In the genomic region with DNA sequence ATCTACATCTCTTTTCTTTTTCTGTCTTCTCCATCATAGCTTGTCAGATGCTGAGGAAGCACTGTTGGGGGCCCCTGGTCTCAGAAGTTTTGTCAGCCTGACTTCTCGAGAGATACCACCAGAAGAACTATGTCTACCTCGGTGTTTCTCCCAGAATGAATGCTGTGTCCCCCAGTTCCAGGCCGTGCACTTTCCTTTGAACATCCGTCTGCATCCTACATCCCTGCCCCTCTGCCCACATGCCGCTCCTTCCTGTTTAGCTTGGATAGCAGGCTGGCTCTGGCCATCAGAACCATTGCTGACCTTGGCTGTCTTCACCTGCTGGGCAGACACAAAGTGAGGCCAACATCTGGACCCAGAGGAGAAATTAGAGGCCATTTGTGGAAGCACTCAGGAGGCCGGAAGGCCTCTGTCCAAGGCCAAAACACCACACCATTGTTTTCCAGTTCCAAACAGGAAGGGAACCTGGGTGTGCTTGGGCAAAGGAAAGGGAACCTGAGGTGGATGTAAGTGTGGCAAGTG, we compare ENCODE assay signal across 18 mouse cellular contexts. TPM values are rescaled to one million over a fixed set of nuclear protein-coding genes. Genes with fewer than 3 reads are reported as not detected.
DNase-seq lines count a peak whose midpoint lies in the region; ATAC-seq and TF ChIP-seq lines count a peak whose summit lies in the region.
"Had no signal": no experiment of that assay in that cellular context is flagged by ENCODE, and none has a peak within 500 bp of the region (broad histone marks: within the 10 kb centered on the region; RNA-seq: fewer than 3 reads in every experiment).

No protein-coding gene starts in this region.

- no peak for TF ChIP-seq CTCF in gastrocnemius, adult 2 months (IDR thresholded peaks at IDR 0.05)
- no peak for TF ChIP-seq CTCF in lung, postnatal 0 days (IDR thresholded peaks at IDR 0.05)

- peak overlapping the region; percentile 81 for H3K27ac ChIP-seq in gastrocnemius, adult 2 months
- 0 out of 2 replicates have a peak overlapping the region, but pooled peaks have one; percentile 20 for H3K27ac ChIP-seq in lung, postnatal 0 days (ENCODE audit: low read length)
- H3K27ac ChIP-seq: forebrain, embryonic 15.5 days; hindbrain, embryonic 12.5 days; liver, embryonic 13.5 days; midbrain, embryonic 10.5 days had no signal

- no peak overlapping the region for H3K9ac ChIP-seq in lung, postnatal 0 days (replicated peaks; ENCODE audit: low read depth)
- H3K9ac ChIP-seq: forebrain, embryonic 15.5 days; hindbrain, embryonic 12.5 days; liver, embryonic 13.5 days had no signal

- H3K36me3 ChIP-seq in lung, postnatal 0 days (ENCODE audit: insufficient read depth, low read length) = no peaks in the 10 kb centered on the region
- H3K36me3 ChIP-seq: forebrain, embryonic 15.5 days; hindbrain, embryonic 12.5 days; liver, embryonic 13.5 days; midbrain, embryonic 10.5 days had no signal

- H3K4me2 ChIP-seq in lung, postnatal 0 days (replicated peaks; ENCODE audit: low read depth, low read length) = no peak overlapping the region
- H3K4me2 ChIP-seq: forebrain, embryonic 15.5 days; hindbrain, embryonic 12.5 days; liver, embryonic 13.5 days had no signal

- intact Hi-C loops in gastrocnemius, adult 2 months (cut with DNase I) = no loop called here
- intact Hi-C loops in heart, postnatal 25 days (cut with DNase I) = no loop called here

- H3K4me1 ChIP-seq in lung, postnatal 0 days (ENCODE audit: insufficient read depth, low read depth, low read length) = no peaks in the 10 kb centered on the region
- H3K4me1 ChIP-seq: forebrain, embryonic 15.5 days; hindbrain, embryonic 12.5 days had no signal

- H3K4me3 ChIP-seq in gastrocnemius, adult 2 months = no peak overlapping the region
- H3K4me3 ChIP-seq in lung, postnatal 0 days (ENCODE audit: low read depth, low read length) = no peak overlapping the region
- H3K4me3 ChIP-seq: forebrain, embryonic 15.5 days; hindbrain, embryonic 12.5 days; liver, embryonic 13.5 days; midbrain, embryonic 10.5 days; myocyte had no signal

- H3K9me3 ChIP-seq in lung, postnatal 0 days (ENCODE audit: low read length) = no peaks in the 10 kb centered on the region
- H3K9me3 ChIP-seq: liver, embryonic 13.5 days; midbrain, embryonic 10.5 days had no signal

- ATAC-seq in lung, postnatal 0 days = peak; percentile 28
- ATAC-seq: forebrain, embryonic 15.5 days; intestine, embryonic 16.5 days had no signal

- 56% methylated on average over 6 of the region's 6 CpGs for WGBS in lung, postnatal 0 days

- TF ChIP-seq EP300 in lung, postnatal 0 days (IDR thresholded peaks at IDR 0.05) = peak; percentile 27; the same call in 1 of the 2 replicates

- DNase-seq in gastrocnemius, adult 2 months = no peak
- DNase-seq in gastrocnemius, postnatal 10 days = no peak
- DNase-seq in lung, postnatal 0 days (ENCODE audit: low spot score) = no peak
- no peak for DNase-seq in lung, adult 18-20 months
- peak; percentile 26 for DNase-seq in heart, postnatal 25 days (ENCODE audit: low spot score)
- peak; percentile 44 to 50 for DNase-seq in thymus, postnatal 36 days
- DNase-seq in frontal cortex, postnatal 10 days (ENCODE audit: low spot score in 2 of 2) = no peak
- no peak for DNase-seq in cerebellum, adult 9-10 months
- DNase-seq: cerebellum, postnatal 14 days; gastrocnemius, postnatal 36 days; liver, embryonic 13.5 days had no signal

- H3K27me3 ChIP-seq in lung, postnatal 0 days (replicated peaks; ENCODE audit: insufficient read depth, low read length) = no peaks in the 10 kb centered on the region
- H3K27me3 ChIP-seq: forebrain, embryonic 15.5 days; hindbrain, embryonic 12.5 days; liver, embryonic 13.5 days had no signal

RNA-seq across cellular contexts. Expression of a gene that starts 0.7 kb away (rescaled TPM):
- 1 to 10 TPM; 3.4 to 3.7 TPM for total RNA-seq in gastrocnemius, adult 2 months (2021)
- total RNA-seq in gastrocnemius, postnatal 10 days (2021) = 1 to 10 TPM; 4.5 to 5.4 TPM
- 3.4 and 3.6 TPM in 2 replicates for polyA plus RNA-seq in lung, postnatal 0 days (2015; fragmentation: Nextera tagmentation; extraction: Ambion mirVana)
- 10 to 100 TPM in 1 of 2 experiments, 1 to 10 TPM in 1; 9.4 to 10.6 TPM for total RNA-seq in heart, postnatal 25 days (2021)

RNA-seq across cellular contexts. Expression of a gene that starts 6.3 kb away (rescaled TPM):
- not detected for total RNA-seq in gastrocnemius, adult 2 months (2021)
- not detected for total RNA-seq in gastrocnemius, postnatal 10 days (2021)
- polyA plus RNA-seq in lung, postnatal 0 days (2015; fragmentation: Nextera tagmentation; extraction: Ambion mirVana) = 0.25 and 0.27 TPM in 2 replicates
- not detected for total RNA-seq in heart, postnatal 25 days (2021)
- total RNA-seq: gastrocnemius, postnatal 36 days; left cerebral cortex, postnatal 10 days; MEL had no signal
- polyA plus RNA-seq: forebrain, embryonic 15.5 days; liver, embryonic 13.5 days; midbrain, embryonic 10.5 days; myocyte had no signal

Comparison
In these comparisons a context has a peak if more than half of its experiments do, and no peak if none do; other contexts are left out.
1. DNase-seq: peak in heart, postnatal 25 days (single experiment) and thymus, postnatal 36 days (2 of 2); none in gastrocnemius, adult 2 months (single experiment), gastrocnemius, postnatal 10 days (single experiment), lung, postnatal 0 days (single experiment), lung, adult 18-20 months (0 of 2), frontal cortex, postnatal 10 days (0 of 2) and cerebellum, adult 9-10 months (single experiment).